Mouse (Mus musculus) R1 (cell line): ENCODE data around the gene Ablim2.

Experiments used
- DNase-seq: peaks from one replicate; pipeline ENCODE4 v3.0.0-alpha.2; 2018; ENCODE audit warnings: low read depth, low spot score

The Ablim2 gene

GRCm38 (mm10) chr5:35770246-35770645, 12.6 kb downstream of the Ablim2 start:
- peak; percentile 85 for DNase-seq

- DNase-seq = peak; percentile 91
Measured at GRCm38 (mm10) chr5:35770891-35771663, 13.4 kb downstream of the Ablim2 start.

- DNase-seq = no peak
Measured at GRCm38 (mm10) chr5:35773274-35774136, 15.8 kb downstream of the Ablim2 start.

GRCm38 (mm10) chr5:35774137-35774424, 16.4 kb downstream of the Ablim2 start:
- DNase-seq = no peak

GRCm38 (mm10) chr5:35781116-35781515, 23.4 kb downstream of the Ablim2 start:
- DNase-seq = no peak

GRCm38 (mm10) chr5:35782648-35783180, 25.0 kb downstream of the Ablim2 start:
- peak; percentile 41 for DNase-seq

GRCm38 (mm10) chr5:35785853-35786252, 28.2 kb downstream of the Ablim2 start:
- no peak for DNase-seq

GRCm38 (mm10) chr5:35787847-35788246, 30.2 kb downstream of the Ablim2 start:
- no peak for DNase-seq

GRCm38 (mm10) chr5:35788719-35789118, 31.0 kb downstream of the Ablim2 start:
- DNase-seq = no peak

- DNase-seq = no peak
Measured at GRCm38 (mm10) chr5:35789697-35790096, 32.0 kb downstream of the Ablim2 start.

- DNase-seq = peak; percentile 91
Measured at GRCm38 (mm10) chr5:35790387-35791065, 32.8 kb downstream of the Ablim2 start.

- DNase-seq = no peak
Measured at GRCm38 (mm10) chr5:35793971-35794370, 36.3 kb downstream of the Ablim2 start.

GRCm38 (mm10) chr5:35794942-35795341, 37.3 kb downstream of the Ablim2 start:
- no peak for DNase-seq

- peak; percentile 70 for DNase-seq
Measured at GRCm38 (mm10) chr5:35795481-35796048, 37.9 kb downstream of the Ablim2 start.

- DNase-seq = no peak
Measured at GRCm38 (mm10) chr5:35796136-35796535, 38.5 kb downstream of the Ablim2 start.

GRCm38 (mm10) chr5:35799090-35799489, 41.4 kb downstream of the Ablim2 start:
- no peak for DNase-seq

GRCm38 (mm10) chr5:35803416-35803815, 45.7 kb downstream of the Ablim2 start:
- no peak for DNase-seq

GRCm38 (mm10) chr5:35804685-35805084, 47.0 kb downstream of the Ablim2 start:
- no peak for DNase-seq

GRCm38 (mm10) chr5:35805209-35805608, 47.5 kb downstream of the Ablim2 start:
- DNase-seq = no peak

GRCm38 (mm10) chr5:35807018-35807417, 49.3 kb downstream of the Ablim2 start:
- no peak for DNase-seq

- DNase-seq = no peak
Measured at GRCm38 (mm10) chr5:35810526-35810925, 52.8 kb downstream of the Ablim2 start.
